Mouse (Mus musculus) embryo, embryonic 10 days (tissue): ENCODE results near the gene Cmklr1.
A peak's percentile ranks its signal among the peaks of the same experiment; 100 is the strongest.

Experiments
- DNase-seq: peaks from one replicate; pipeline ENCODE4 v3.0.0-alpha.2; 2015; ENCODE audit warnings: low spot score

Cmklr1 gene

GRCm38 (mm10) chr5:113652215-113652614 lies 2.0 kb upstream of the Cmklr1 start:
- no peak for DNase-seq

GRCm38 (mm10) chr5:113648647-113649211 lies 1.5 kb downstream of the Cmklr1 start:
- no peak for DNase-seq

- DNase-seq, result no peak
Observed at GRCm38 (mm10) chr5:113647141-113647540, 3.1 kb downstream of the Cmklr1 start.

GRCm38 (mm10) chr5:113644520-113644919 lies 5.7 kb downstream of the Cmklr1 start:
- DNase-seq, result no peak

- DNase-seq, result peak; percentile 76
Observed at GRCm38 (mm10) chr5:113643107-113643848, 6.9 kb downstream of the Cmklr1 start.

- DNase-seq, result no peak
Observed at GRCm38 (mm10) chr5:113641066-113641465, 9.2 kb downstream of the Cmklr1 start.

- no peak for DNase-seq
Observed at GRCm38 (mm10) chr5:113639126-113639525, 11.1 kb downstream of the Cmklr1 start.

GRCm38 (mm10) chr5:113638055-113638454 lies 12.2 kb downstream of the Cmklr1 start:
- no peak for DNase-seq

- no peak for DNase-seq
Observed at GRCm38 (mm10) chr5:113637631-113638030, 12.6 kb downstream of the Cmklr1 start.

GRCm38 (mm10) chr5:113635861-113636565 lies 14.2 kb downstream of the Cmklr1 start:
- no peak for DNase-seq

- no peak for DNase-seq
Observed at GRCm38 (mm10) chr5:113634887-113635610, 15.2 kb downstream of the Cmklr1 start.

- peak; percentile 21 for DNase-seq
Observed at GRCm38 (mm10) chr5:113634024-113634651, 16.1 kb downstream of the Cmklr1 start.

GRCm38 (mm10) chr5:113633037-113633714 lies 17.1 kb downstream of the Cmklr1 start:
- DNase-seq, result peak; percentile 39

- no peak for DNase-seq
Observed at GRCm38 (mm10) chr5:113630116-113630515, 20.1 kb downstream of the Cmklr1 start.

GRCm38 (mm10) chr5:113629248-113629647 lies 21.0 kb downstream of the Cmklr1 start:
- no peak for DNase-seq

GRCm38 (mm10) chr5:113627820-113628437 lies 22.3 kb downstream of the Cmklr1 start:
- DNase-seq, result no peak

GRCm38 (mm10) chr5:113626991-113627390 lies 23.2 kb downstream of the Cmklr1 start:
- no peak for DNase-seq

- DNase-seq, result no peak
Observed at GRCm38 (mm10) chr5:113626352-113626751, 23.9 kb downstream of the Cmklr1 start.

- no peak for DNase-seq
Observed at GRCm38 (mm10) chr5:113625068-113625467, 25.2 kb downstream of the Cmklr1 start.

- DNase-seq, result no peak
Observed at GRCm38 (mm10) chr5:113623052-113623451, 27.2 kb downstream of the Cmklr1 start.

- no peak for DNase-seq
Observed at GRCm38 (mm10) chr5:113620999-113621398, 29.2 kb downstream of the Cmklr1 start.
